ENCODE assay signal across 34 mouse cellular contexts in genomic region chr5:100761736-100762135, GRCm38 (mm10).
"Had no signal": no experiment of that assay in that cellular context is flagged by ENCODE, and none has a peak within 500 bp of the region (broad histone marks: within the 10 kb centered on the region; RNA-seq: fewer than 3 reads in every experiment).

No protein-coding gene starts in this region.

- ATAC-seq: hindbrain, embryonic 16.5 days; hindbrain, postnatal 0 days; inflammation-experienced regulatory T-cells, adult 6 months; intestine, embryonic 15.5 days; intestine, embryonic 16.5 days; intestine, postnatal 0 days had no signal

- H3K9me3 ChIP-seq: heart, embryonic 10.5 days; heart, embryonic 12.5 days; heart, embryonic 13.5 days; heart, embryonic 15.5 days; hindbrain, embryonic 12.5 days; hindbrain, embryonic 13.5 days; hindbrain, embryonic 15.5 days; intestine, embryonic 15.5 days; kidney, embryonic 15.5 days had no signal

- H3K27me3 ChIP-seq: heart, embryonic 12.5 days; heart, embryonic 13.5 days; heart, embryonic 15.5 days; hindbrain, embryonic 12.5 days; hindbrain, embryonic 13.5 days; hindbrain, embryonic 15.5 days; intestine, embryonic 15.5 days; kidney, embryonic 15.5 days had no signal

- H3K9ac ChIP-seq: heart, embryonic 12.5 days; heart, embryonic 13.5 days; heart, embryonic 15.5 days; hindbrain, embryonic 12.5 days; hindbrain, embryonic 13.5 days; hindbrain, embryonic 14.5 days; hindbrain, embryonic 15.5 days; intestine, embryonic 15.5 days; kidney, embryonic 15.5 days had no signal

- H3K4me2 ChIP-seq: heart, embryonic 11.5 days; heart, embryonic 12.5 days; heart, embryonic 13.5 days; heart, embryonic 15.5 days; hindbrain, embryonic 12.5 days; hindbrain, embryonic 13.5 days; hindbrain, embryonic 14.5 days; hindbrain, embryonic 15.5 days; intestine, embryonic 15.5 days; kidney, embryonic 15.5 days had no signal

- H3K27ac ChIP-seq: heart, embryonic 10.5 days; heart, embryonic 13.5 days; heart, embryonic 15.5 days; hindbrain, embryonic 10.5 days; hindbrain, embryonic 12.5 days; hindbrain, embryonic 13.5 days; hindbrain, embryonic 14.5 days; hindbrain, embryonic 15.5 days; hindbrain, postnatal 0 days; intestine, embryonic 15.5 days; kidney, embryonic 15.5 days; kidney, postnatal 0 days; layer of hippocampus, adult 2 months had no signal

- H3K4me1 ChIP-seq: heart, embryonic 10.5 days; heart, embryonic 12.5 days; heart, embryonic 13.5 days; heart, embryonic 15.5 days; hindbrain, embryonic 10.5 days; hindbrain, embryonic 12.5 days; hindbrain, embryonic 13.5 days; hindbrain, embryonic 15.5 days; intestine, embryonic 15.5 days; kidney, embryonic 15.5 days had no signal

- H3K4me3 ChIP-seq: heart, embryonic 10.5 days; heart, embryonic 12.5 days; heart, embryonic 13.5 days; heart, embryonic 15.5 days; hindbrain, embryonic 10.5 days; hindbrain, embryonic 12.5 days; hindbrain, embryonic 13.5 days; hindbrain, embryonic 15.5 days; intestine, embryonic 15.5 days; kidney, embryonic 15.5 days; layer of hippocampus, adult 2 months had no signal

- DNase-seq: heart, postnatal 10 days; heart, postnatal 14 days; heart, postnatal 4 days; kidney, adult 11 months; kidney, adult 18-20 months; kidney, adult 2 months; kidney, adult 8-10 months; kidney, adult 9 months; kidney, postnatal 10 days; kidney, postnatal 14 days; kidney, postnatal 25 days; kidney, postnatal 36 days; kidney, postnatal 4 days; layer of hippocampus, adult 9-11 months; layer of hippocampus, postnatal 36 days had no signal
